Mouse (Mus musculus) C2C12 (cell line): ENCODE data around the gene Slc37a4.

Experiments
- CEBPB ChIP-seq: IDR thresholded peaks from one replicate; pipeline ENCODE4 v1.6.1; 2011; ENCODE audit warnings: low read depth, mild to moderate bottlenecking, control low read depth, moderate library complexity
- CTCF ChIP-seq: IDR thresholded peaks from one replicate; pipeline ENCODE4 v1.5.1; 2011; ENCODE audit not compliant: control insufficient read depth, insufficient read depth, insufficient read length
- FOSL1 ChIP-seq: IDR thresholded peaks from one replicate; pipeline ENCODE4 v1.8.0; 2011; ENCODE audit warnings: mild to moderate bottlenecking, low read length; ENCODE audit not compliant: poor library complexity, insufficient read depth, severe bottlenecking
- MAX ChIP-seq: IDR thresholded peaks from one replicate; pipeline ENCODE4 v1.6.1; 2011; ENCODE audit warnings: mild to moderate bottlenecking, control low read depth
- MYOD1 ChIP-seq: IDR thresholded peaks from one replicate; pipeline ENCODE4 v1.6.1; 2011; ENCODE audit warnings: low read depth; ENCODE audit not compliant: control insufficient read depth, insufficient read length
- MYOG ChIP-seq: IDR thresholded peaks from one replicate; pipeline ENCODE4 v1.6.1; 2011; ENCODE audit not compliant: control insufficient read depth, insufficient read length; ENCODE audit errors: extremely low read depth
- USF1 ChIP-seq: IDR thresholded peaks from one replicate; pipeline ENCODE4 v1.6.1; 2011; ENCODE audit warnings: low read depth, mild to moderate bottlenecking, control low read depth, moderate library complexity

- no peak for TF ChIP-seq CTCF
- TF ChIP-seq MYOD1 = no peak
- no peak for TF ChIP-seq MAX
- TF ChIP-seq MYOG = no peak
- no peak for TF ChIP-seq USF1
- TF ChIP-seq CEBPB = no peak
- no peak for TF ChIP-seq FOSL1
These were observed 49.0 kb upstream of the Slc37a4 start for GRCm38 (mm10) chr9:44347621-44348020.
